Mouse (Mus musculus) cortical plate, adult 2 months (tissue): ENCODE measurements at regions not wholly inside any gene's neighbourhood (a gene's known extent, or its start where the extent isn't known, plus 50 kb on each side); places are given as distances from the start of the nearest gene placed in this dataset.

Experiments used
- CTCF ChIP-seq: fragments of 200-500 bp; IDR thresholded peaks from 2 replicates; pipeline ENCODE4 v1.5.1; 2011; ENCODE audit warnings: mild to moderate bottlenecking, control low read depth, low read length; ENCODE audit not compliant: insufficient read depth; ENCODE audit errors: extremely low read depth
- POLR2A ChIP-seq: fragments of 200-500 bp; IDR thresholded peaks from 2 replicates; pipeline ENCODE4 v1.6.1; 2011; ENCODE audit warnings: mild to moderate bottlenecking, low read length, control low read depth; ENCODE audit not compliant: insufficient read depth; ENCODE audit errors: extremely low read depth

GRCm38 (mm10) chr5:111820963-111821362 lies 87.2 kb downstream of the Gm26897 start:
- TF ChIP-seq CTCF, result no peak
- TF ChIP-seq POLR2A, result no peak
